Mouse (Mus musculus): ENCODE results near the gene Gal3st2c. TPM values are rescaled to one million over a fixed set of nuclear protein-coding genes. Genes with fewer than 3 reads are reported as not detected.
A peak's percentile ranks its signal among the peaks of the same experiment; 100 is the strongest.
"Not testable (repeated sequence)": the region's sequence is repeated elsewhere in the genome, so short reads cannot be mapped to it uniquely, and the experiment has no call there.

Gal3st2c gene
- polyA plus RNA-seq, 1 experiment from 2014 or later = not detected

GRCm38 (mm10) chr1:94054481-94054880, 64.2 kb downstream of the Gal3st2c start:
- Histone ChIP-seq H3K27me3 (ENCODE audit: low read depth, poor library complexity, severe bottlenecking) (no peaks in the 10 kb centered on the region), H3K9me3 (replicated peaks) (no peaks in the 10 kb centered on the region), H3K36me3 (no peaks in the 10 kb centered on the region), H3K4me3 (no peak overlapping the region), H3K4me1 (peaks cover 7% of the 10 kb centered on the region; the same call in 1 of the 2 replicates), H3K27ac (no peak overlapping the region)
- DNase-seq (ENCODE audit: low spot score) = no peak
- WGBS = 88% methylated on average over 1 of the region's 1 CpGs

GRCm38 (mm10) chr1:94055966-94056365, 65.7 kb downstream of the Gal3st2c start:
- peaks cover 7% of the 10 kb centered on the region; the same call in 1 of the 2 replicates for H3K4me1 ChIP-seq
- 66% methylated on average over 3 of the region's 3 CpGs for WGBS
- no peaks in the 10 kb centered on the region for H3K36me3 ChIP-seq
- H3K4me3 ChIP-seq = no peak overlapping the region
- H3K9me3 ChIP-seq (replicated peaks) = no peaks in the 10 kb centered on the region
- DNase-seq (ENCODE audit: low spot score) = no peak
- H3K27ac ChIP-seq = no peak overlapping the region
- H3K27me3 ChIP-seq (ENCODE audit: low read depth, poor library complexity, severe bottlenecking) = no peaks in the 10 kb centered on the region

DNA sequence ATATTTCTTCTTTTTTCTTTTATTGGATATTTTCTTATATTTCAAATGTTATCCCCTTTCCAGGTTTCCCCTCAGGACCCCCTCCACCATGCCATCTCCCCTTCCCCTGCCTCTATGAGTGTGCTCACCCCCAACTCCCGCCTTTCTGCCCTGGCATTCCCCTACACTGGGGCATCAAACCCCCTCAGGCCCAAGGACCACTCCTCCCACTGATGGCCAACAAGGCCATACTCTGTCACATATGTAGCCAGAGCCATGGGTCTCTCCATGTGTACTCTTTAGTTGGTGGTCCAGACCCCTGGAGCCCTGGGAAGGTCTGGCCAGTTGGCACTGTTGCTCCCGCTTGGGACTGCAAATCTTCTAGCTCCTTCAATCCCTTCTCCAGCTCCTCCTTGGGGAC, 67.1 kb downstream of the Gal3st2c start:
- Histone ChIP-seq H3K9me3 (replicated peaks) (no peaks in the 10 kb centered on the region), H3K4me1 (peaks cover 6% of the 10 kb centered on the region; the same call in 1 of the 2 replicates)
- DNase-seq (ENCODE audit: low spot score) = peak; percentile 14

GRCm38 (mm10) chr1:94058281-94058680, 68.0 kb downstream of the Gal3st2c start:
- H3K4me3 ChIP-seq; H3K27me3 ChIP-seq (ENCODE audit: low read depth, poor library complexity, severe bottlenecking); H3K4me1 ChIP-seq; H3K9me3 ChIP-seq (replicated peaks); H3K36me3 ChIP-seq; DNase-seq (ENCODE audit: low spot score); H3K27ac ChIP-seq: not testable (repeated sequence)
- WGBS = 90% methylated on average over 1 of the region's 1 CpGs

More for the DNA sequence above, 67.1 kb downstream of the Gal3st2c start:
- Histone ChIP-seq H3K36me3 (no peaks in the 10 kb centered on the region), H3K27ac (no peak overlapping the region), H3K27me3 (ENCODE audit: low read depth, poor library complexity, severe bottlenecking) (no peaks in the 10 kb centered on the region), H3K4me3 (no peak overlapping the region)
- WGBS = 92% methylated on average over 2 of the region's 2 CpGs

Other genes starting within 250 kb of the Gal3st2c start
- gene Atg4b, start 239.0 kb upstream of the Gal3st2c start, polyA plus RNA-seq (2016; fragmentation: Nextera tagmentation; extraction: Ambion mirVana) = 91.8 and 95.8 TPM in 2 replicates
- gene Thap4, start 235.6 kb upstream of the Gal3st2c start, polyA plus RNA-seq (2016; fragmentation: Nextera tagmentation; extraction: Ambion mirVana) = 54.8 and 56.3 TPM in 2 replicates
- 280 and 304 TPM in 2 replicates for gene Dtymk, start 188.6 kb upstream of the Gal3st2c start, polyA plus RNA-seq (2016; fragmentation: Nextera tagmentation; extraction: Ambion mirVana)
- 21.4 and 22.7 TPM in 2 replicates for gene Ing5, start 186.5 kb upstream of the Gal3st2c start, polyA plus RNA-seq (2016; fragmentation: Nextera tagmentation; extraction: Ambion mirVana)
- 13.7 and 15.0 TPM in 2 replicates for gene D2hgdh, start 165.6 kb upstream of the Gal3st2c start, polyA plus RNA-seq (2016; fragmentation: Nextera tagmentation; extraction: Ambion mirVana)
- not detected in 2 replicates for gene Gal3st2, start 129.2 kb upstream of the Gal3st2c start, polyA plus RNA-seq (2016; fragmentation: Nextera tagmentation; extraction: Ambion mirVana)
- not detected in 2 replicates for gene Gal3st2b, start 72.2 kb upstream of the Gal3st2c start, polyA plus RNA-seq (2016; fragmentation: Nextera tagmentation; extraction: Ambion mirVana)
- gene Neu4, start 29.9 kb downstream of the Gal3st2c start, polyA plus RNA-seq (2016; fragmentation: Nextera tagmentation; extraction: Ambion mirVana) = not detected in 2 replicates
- not detected in 2 replicates for gene Pdcd1, start 62.0 kb downstream of the Gal3st2c start, polyA plus RNA-seq (2016; fragmentation: Nextera tagmentation; extraction: Ambion mirVana)